Mouse (Mus musculus): ENCODE measurements around the gene Tcf12. TPM values are rescaled to one million over a fixed set of nuclear protein-coding genes. Genes with fewer than 3 reads are reported as not detected.

The Tcf12 gene
- polyA plus RNA-seq, 1 experiment from 2014 or later = 230 TPM

- H3K4me2 ChIP-seq (ENCODE audit: low read depth, low read length) = no peak overlapping the region
- DNase-seq (ENCODE audit: low spot score) (no peak), ATAC-seq (replicated peaks; ENCODE audit: insufficient number of reproducible peaks, low FRiP score, low TSS enrichment, low read depth) (no peak)
- H3K9me3 ChIP-seq (replicated peaks; ENCODE audit: control insufficient read depth, low read length) = no peaks in the 10 kb centered on the region
- H3K4me1 ChIP-seq (ENCODE audit: control insufficient read depth, insufficient read depth, low read length) = no peaks in the 10 kb centered on the region
- WGBS = 88% methylated on average over 3 of the region's 3 CpGs
- no peak overlapping the region for H3K9ac ChIP-seq (replicated peaks; ENCODE audit: low read length)
- H3K27ac ChIP-seq (replicated peaks; ENCODE audit: low read depth, low read length) = no peak overlapping the region
- H3K4me3 ChIP-seq (ENCODE audit: low read depth, low read length) = no peak overlapping the region
- H3K36me3 ChIP-seq (replicated peaks; ENCODE audit: control insufficient read depth, insufficient read depth, low read depth, low read length) = no peaks in the 10 kb centered on the region
- H3K27me3 ChIP-seq (ENCODE audit: control insufficient read depth, insufficient read depth, low read length) = no peaks in the 10 kb centered on the region
These were observed 298.1 kb downstream of the Tcf12 start for GRCm38 (mm10) chr9:71813565-71813964.

GRCm38 (mm10) chr9:71812914-71813313 lies 298.8 kb downstream of the Tcf12 start:
- Histone ChIP-seq H3K4me1 (ENCODE audit: control insufficient read depth, insufficient read depth, low read length) (no peaks in the 10 kb centered on the region), H3K9me3 (replicated peaks; ENCODE audit: control insufficient read depth, low read length) (no peaks in the 10 kb centered on the region)
- WGBS = 47% methylated on average over 4 of the region's 4 CpGs

GRCm38 (mm10) chr9:71812402-71812801 lies 299.3 kb downstream of the Tcf12 start:
- Histone ChIP-seq H3K4me2 (ENCODE audit: low read depth, low read length) (no peak overlapping the region), H3K27ac (replicated peaks; ENCODE audit: low read depth, low read length) (no peak overlapping the region), H3K9ac (replicated peaks; ENCODE audit: low read length) (no peak overlapping the region), H3K36me3 (replicated peaks; ENCODE audit: control insufficient read depth, insufficient read depth, low read depth, low read length) (no peaks in the 10 kb centered on the region), H3K4me3 (ENCODE audit: low read depth, low read length) (no peak overlapping the region), H3K4me1 (ENCODE audit: control insufficient read depth, insufficient read depth, low read length) (no peaks in the 10 kb centered on the region), H3K9me3 (replicated peaks; ENCODE audit: control insufficient read depth, low read length) (no peaks in the 10 kb centered on the region), H3K27me3 (ENCODE audit: control insufficient read depth, insufficient read depth, low read length) (no peaks in the 10 kb centered on the region)
- DNase-seq (ENCODE audit: low spot score) (no peak), ATAC-seq (replicated peaks; ENCODE audit: insufficient number of reproducible peaks, low FRiP score, low TSS enrichment, low read depth) (no peak)
- WGBS = 39% methylated on average over 4 of the region's 4 CpGs

More at GRCm38 (mm10) chr9:71812914-71813313, 298.8 kb downstream of the Tcf12 start:
- no peak for ATAC-seq (replicated peaks; ENCODE audit: insufficient number of reproducible peaks, low FRiP score, low TSS enrichment, low read depth)
- H3K27ac ChIP-seq (replicated peaks; ENCODE audit: low read depth, low read length) = no peak overlapping the region
- DNase-seq (ENCODE audit: low spot score) = no peak
- H3K27me3 ChIP-seq (ENCODE audit: control insufficient read depth, insufficient read depth, low read length) = no peaks in the 10 kb centered on the region
- H3K4me3 ChIP-seq (ENCODE audit: low read depth, low read length) = no peak overlapping the region
- H3K36me3 ChIP-seq (replicated peaks; ENCODE audit: control insufficient read depth, insufficient read depth, low read depth, low read length) = no peaks in the 10 kb centered on the region
- no peak overlapping the region for H3K4me2 ChIP-seq (ENCODE audit: low read depth, low read length)
- no peak overlapping the region for H3K9ac ChIP-seq (replicated peaks; ENCODE audit: low read length)

- WGBS = 78% methylated on average over 5 of the region's 5 CpGs
- Histone ChIP-seq H3K4me2 (ENCODE audit: low read depth, low read length) (no peak overlapping the region), H3K9ac (replicated peaks; ENCODE audit: low read length) (no peak overlapping the region), H3K4me1 (ENCODE audit: control insufficient read depth, insufficient read depth, low read length) (no peaks in the 10 kb centered on the region), H3K9me3 (replicated peaks; ENCODE audit: control insufficient read depth, low read length) (no peaks in the 10 kb centered on the region), H3K4me3 (ENCODE audit: low read depth, low read length) (no peak overlapping the region), H3K27ac (replicated peaks; ENCODE audit: low read depth, low read length) (no peak overlapping the region), H3K27me3 (ENCODE audit: control insufficient read depth, insufficient read depth, low read length) (no peaks in the 10 kb centered on the region), H3K36me3 (replicated peaks; ENCODE audit: control insufficient read depth, insufficient read depth, low read depth, low read length) (no peaks in the 10 kb centered on the region)
- ATAC-seq (replicated peaks; ENCODE audit: insufficient number of reproducible peaks, low FRiP score, low TSS enrichment, low read depth) (no peak), DNase-seq (ENCODE audit: low spot score) (no peak)
These were observed 300.3 kb downstream of the Tcf12 start for GRCm38 (mm10) chr9:71811404-71811803.

GRCm38 (mm10) chr9:71810723-71811122 lies 300.9 kb downstream of the Tcf12 start:
- DNase-seq (ENCODE audit: low spot score) = no peak

GRCm38 (mm10) chr9:71808640-71809254 lies 302.9 kb downstream of the Tcf12 start:
- H3K27ac ChIP-seq (replicated peaks; ENCODE audit: low read depth, low read length) = no peak overlapping the region
- H3K4me1 ChIP-seq (ENCODE audit: control insufficient read depth, insufficient read depth, low read length) = no peaks in the 10 kb centered on the region

More at GRCm38 (mm10) chr9:71810723-71811122, 300.9 kb downstream of the Tcf12 start:
- no peak for ATAC-seq (replicated peaks; ENCODE audit: insufficient number of reproducible peaks, low FRiP score, low TSS enrichment, low read depth)
- Histone ChIP-seq H3K27ac (replicated peaks; ENCODE audit: low read depth, low read length) (no peak overlapping the region), H3K27me3 (ENCODE audit: control insufficient read depth, insufficient read depth, low read length) (no peaks in the 10 kb centered on the region), H3K4me1 (ENCODE audit: control insufficient read depth, insufficient read depth, low read length) (no peaks in the 10 kb centered on the region), H3K9me3 (replicated peaks; ENCODE audit: control insufficient read depth, low read length) (no peaks in the 10 kb centered on the region), H3K9ac (replicated peaks; ENCODE audit: low read length) (no peak overlapping the region), H3K36me3 (replicated peaks; ENCODE audit: control insufficient read depth, insufficient read depth, low read depth, low read length) (no peaks in the 10 kb centered on the region), H3K4me3 (ENCODE audit: low read depth, low read length) (no peak overlapping the region), H3K4me2 (ENCODE audit: low read depth, low read length) (no peak overlapping the region)
- 76% methylated on average over 2 of the region's 2 CpGs for whole genome bisulfite sequencing

GRCm38 (mm10) chr9:71807801-71808200 lies 303.9 kb downstream of the Tcf12 start:
- no peaks in the 10 kb centered on the region for H3K36me3 ChIP-seq (replicated peaks; ENCODE audit: control insufficient read depth, insufficient read depth, low read depth, low read length)
- WGBS = 50% methylated on average over 4 of the region's 4 CpGs
- H3K27ac ChIP-seq (replicated peaks; ENCODE audit: low read depth, low read length) = no peak overlapping the region
- H3K9me3 ChIP-seq (replicated peaks; ENCODE audit: control insufficient read depth, low read length) = no peaks in the 10 kb centered on the region
- DNase-seq (ENCODE audit: low spot score) = no peak
- H3K4me1 ChIP-seq (ENCODE audit: control insufficient read depth, insufficient read depth, low read length) = no peaks in the 10 kb centered on the region
- no peak overlapping the region for H3K4me2 ChIP-seq (ENCODE audit: low read depth, low read length)
- no peak overlapping the region for H3K4me3 ChIP-seq (ENCODE audit: low read depth, low read length)
- ATAC-seq (replicated peaks; ENCODE audit: insufficient number of reproducible peaks, low FRiP score, low TSS enrichment, low read depth) = no peak
- H3K9ac ChIP-seq (replicated peaks; ENCODE audit: low read length) = no peak overlapping the region
- no peaks in the 10 kb centered on the region for H3K27me3 ChIP-seq (ENCODE audit: control insufficient read depth, insufficient read depth, low read length)

More at GRCm38 (mm10) chr9:71808640-71809254, 302.9 kb downstream of the Tcf12 start:
- Histone ChIP-seq H3K36me3 (replicated peaks; ENCODE audit: control insufficient read depth, insufficient read depth, low read depth, low read length) (no peaks in the 10 kb centered on the region), H3K9ac (replicated peaks; ENCODE audit: low read length) (no peak overlapping the region), H3K4me3 (ENCODE audit: low read depth, low read length) (no peak overlapping the region), H3K4me2 (ENCODE audit: low read depth, low read length) (0 out of 2 replicates have a peak overlapping the region, but pooled peaks have one; percentile 19), H3K27me3 (ENCODE audit: control insufficient read depth, insufficient read depth, low read length) (no peaks in the 10 kb centered on the region), H3K9me3 (replicated peaks; ENCODE audit: control insufficient read depth, low read length) (no peaks in the 10 kb centered on the region)
- ATAC-seq (replicated peaks; ENCODE audit: insufficient number of reproducible peaks, low FRiP score, low TSS enrichment, low read depth) = no peak
- 33% methylated on average over 11 of the region's 11 CpGs for WGBS
- DNase-seq (ENCODE audit: low spot score) = peak; percentile 56

- no peaks in the 10 kb centered on the region for H3K4me1 ChIP-seq (ENCODE audit: control insufficient read depth, insufficient read depth, low read length)
- H3K36me3 ChIP-seq (replicated peaks; ENCODE audit: control insufficient read depth, insufficient read depth, low read depth, low read length) = no peaks in the 10 kb centered on the region
- no peak overlapping the region for H3K4me2 ChIP-seq (ENCODE audit: low read depth, low read length)
- H3K4me3 ChIP-seq (ENCODE audit: low read depth, low read length) = no peak overlapping the region
- DNase-seq (ENCODE audit: low spot score) (peak; percentile 86), ATAC-seq (replicated peaks; ENCODE audit: insufficient number of reproducible peaks, low FRiP score, low TSS enrichment, low read depth) (peak; percentile 24; the same call in 1 of the 2 replicates)
- 5% methylated on average over 2 of the region's 2 CpGs for WGBS
- H3K9ac ChIP-seq (replicated peaks; ENCODE audit: low read length) = no peak overlapping the region
- no peak overlapping the region for H3K27ac ChIP-seq (replicated peaks; ENCODE audit: low read depth, low read length)
- H3K9me3 ChIP-seq (replicated peaks; ENCODE audit: control insufficient read depth, low read length) = no peaks in the 10 kb centered on the region
- no peaks in the 10 kb centered on the region for H3K27me3 ChIP-seq (ENCODE audit: control insufficient read depth, insufficient read depth, low read length)
These were observed 305.3 kb downstream of the Tcf12 start for GRCm38 (mm10) chr9:71806422-71806805.
